Mouse (Mus musculus): Measurements from ENCODE around the gene Aspm.

Gene Aspm

GRCm38 (mm10) chr1:139501258-139501752, 46.7 kb downstream of the Aspm start, which contains the start of gene F13b:
F13b (plus strand) TSS chr1:139501702.
- DNase-seq (ENCODE audit: low read depth), result no peak

- DNase-seq (ENCODE audit: low read depth), result no peak
These were observed 60.0 kb downstream of the Aspm start for GRCm38 (mm10) chr1:139514556-139514955.
